Mouse (Mus musculus) lung, embryonic 15.5 days (tissue): ENCODE data around the gene Zbtb39. TPM values are rescaled to one million over a fixed set of nuclear protein-coding genes. Genes with fewer than 3 reads are reported as not detected.

ENCODE experiments used
- ATAC-seq: fragments of 200-750 bp; cut with Nextera tagmentation; 2 replicates; pipeline ENCODE4 v1.8.0; 2017; ENCODE audit warnings: moderate number of reproducible peaks, borderline replicate concordance; ENCODE audit not compliant: low FRiP score, low TSS enrichment; ENCODE audit errors: extremely low read depth
- H3K27ac ChIP-seq: fragments of 300-500 bp; sonication (generic); 2 replicates; pipeline ENCODE4 v1.5.1; 2015; ENCODE audit warnings: moderate library complexity, mild to moderate bottlenecking, inconsistent platforms
- H3K27me3 ChIP-seq: fragments of 300-500 bp; sonication (generic); 2 replicates; pipeline ENCODE4 v1.6.1; 2015; ENCODE audit warnings: inconsistent platforms
- H3K36me3 ChIP-seq: fragments of 300-500 bp; sonication (generic); 2 replicates; pipeline ENCODE4 v1.6.1; 2015; ENCODE audit warnings: inconsistent platforms
- H3K4me1 ChIP-seq: fragments of 300-500 bp; sonication (generic); 2 replicates; pipeline ENCODE4 v1.6.1; 2015; ENCODE audit warnings: inconsistent platforms
- H3K4me2 ChIP-seq: fragments of 300-500 bp; sonication (generic); 2 replicates; pipeline ENCODE4 v1.6.1; 2015; ENCODE audit warnings: inconsistent platforms, mild to moderate bottlenecking, moderate library complexity
- H3K4me3 ChIP-seq: fragments of 300-500 bp; sonication (generic); 2 replicates; pipeline ENCODE4 v1.5.1; 2015; ENCODE audit warnings: mild to moderate bottlenecking, inconsistent platforms
- H3K9ac ChIP-seq: fragments of 300-500 bp; sonication (generic); 2 replicates; pipeline ENCODE4 v1.6.1; 2015; ENCODE audit warnings: inconsistent platforms
- H3K9me3 ChIP-seq: fragments of 300-500 bp; sonication (generic); 2 replicates; pipeline ENCODE4 v1.6.1; 2016; ENCODE audit warnings: inconsistent platforms
- WGBS: fragments of 180-500 bp; shearing (Covaris S2); methylation state at CpG from one replicate; pipeline ENCODE4 v1.1.7; 2015; 5-methylcytosine and 5-hydroxymethylcytosine counted together
- polyA plus RNA-seq: library from polyadenylated mRNA; unstranded; fragments of >200 nt; fragmentation: Nextera tagmentation; extraction: Ambion mirVana; gene quantifications from 2 replicates; pipeline ENCODE4 v1.2.1, GENCODE M21; 2015

Gene Zbtb39
- 2.9 and 3.1 TPM in 2 replicates for polyA plus RNA-seq

DNA sequence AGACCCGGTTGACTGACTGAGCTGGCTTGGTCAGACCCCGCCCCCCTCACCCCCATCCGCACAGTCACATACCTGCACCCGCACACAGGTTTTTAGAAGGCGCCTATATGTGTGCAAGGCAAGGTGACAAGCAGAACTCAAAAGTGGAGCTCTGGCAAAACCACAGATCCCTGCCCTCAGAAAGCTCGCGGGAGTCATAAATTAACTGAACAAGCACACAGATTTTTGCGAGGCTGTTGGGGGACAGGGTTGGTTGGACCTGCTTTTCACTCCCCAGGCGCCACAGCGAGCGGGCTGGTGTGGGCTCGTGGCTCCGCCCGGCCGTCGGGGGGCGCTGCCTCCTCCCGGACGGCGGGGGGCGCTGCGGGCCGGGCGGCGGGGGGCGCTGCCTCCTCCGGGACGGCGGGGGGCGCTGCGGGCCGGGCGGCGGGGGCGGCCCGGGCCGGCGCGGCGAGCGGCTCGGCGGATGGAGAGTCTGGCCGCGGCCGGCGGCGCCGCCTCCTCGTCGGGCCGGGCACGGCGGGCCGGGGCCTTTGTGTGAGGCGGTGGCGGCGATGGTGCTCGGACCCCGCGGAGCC is at the start of gene Zbtb39:
Gene Zbtb39, plus strand, starts transcription at position 456 of the 578 bp plus-strand sequence.
- Histone ChIP-seq H3K4me1 (peaks cover 14% of the 10 kb centered on the region), H3K27ac (peak within 1 kb of the TSS; percentile 79), H3K9me3 (no peaks in the 10 kb centered on the region), H3K4me3 (peak within 1 kb of the TSS; percentile 92), H3K9ac (peak within 1 kb of the TSS; percentile 96), H3K27me3 (no peaks in the 10 kb centered on the region), H3K36me3 (peaks cover 29% of the 10 kb centered on the region), H3K4me2 (peak within 1 kb of the TSS; percentile 58)
- peak; percentile 85 for ATAC-seq
- WGBS: under 1% methylated on average over 42 of the region's 61 CpGs

- 12% methylated on average over 1 of the region's 1 CpGs for WGBS
- Histone ChIP-seq H3K9me3 (no peaks in the 10 kb centered on the region), H3K9ac (no peak overlapping the region), H3K4me3 (no peak overlapping the region), H3K27me3 (no peaks in the 10 kb centered on the region), H3K36me3 (peaks cover 28% of the 10 kb centered on the region), H3K27ac (no peak overlapping the region), H3K4me1 (no peaks in the 10 kb centered on the region), H3K4me2 (no peak overlapping the region)
- ATAC-seq: no peak
These were observed 48.3 kb upstream of the Zbtb39 start for GRCm38 (mm10) chr10:127691053-127691452.

DNA sequence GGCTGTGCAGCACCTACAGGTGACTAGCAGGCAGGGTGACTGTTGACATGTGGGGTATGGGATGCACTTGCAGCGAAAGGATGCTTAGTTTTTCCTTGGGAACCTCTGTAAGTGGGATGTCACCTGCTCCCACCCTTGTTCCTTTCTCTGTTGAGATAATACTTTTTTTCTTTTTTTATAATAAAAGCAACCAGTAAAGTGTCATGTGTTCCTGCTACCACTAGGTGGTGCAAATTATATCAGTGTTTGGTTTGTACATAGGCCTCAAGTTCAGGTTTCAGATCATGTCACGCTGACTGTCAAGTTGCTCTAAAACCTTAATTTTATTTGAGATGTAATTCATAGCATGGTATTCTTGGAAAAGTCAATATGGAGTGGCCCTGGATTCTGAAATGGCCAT is 44.7 kb upstream of the Zbtb39 start:
- 54% methylated on average over 2 of the region's 2 CpGs for WGBS
- H3K27me3 ChIP-seq: no peaks in the 10 kb centered on the region
- no peak for ATAC-seq
- peaks cover 46% of the 10 kb centered on the region for H3K36me3 ChIP-seq
- no peak overlapping the region for H3K9ac ChIP-seq
- H3K4me3 ChIP-seq: no peak overlapping the region
- no peak overlapping the region for H3K4me2 ChIP-seq
- no peak overlapping the region for H3K27ac ChIP-seq
- H3K4me1 ChIP-seq: no peaks in the 10 kb centered on the region
- H3K9me3 ChIP-seq: no peaks in the 10 kb centered on the region

DNA sequence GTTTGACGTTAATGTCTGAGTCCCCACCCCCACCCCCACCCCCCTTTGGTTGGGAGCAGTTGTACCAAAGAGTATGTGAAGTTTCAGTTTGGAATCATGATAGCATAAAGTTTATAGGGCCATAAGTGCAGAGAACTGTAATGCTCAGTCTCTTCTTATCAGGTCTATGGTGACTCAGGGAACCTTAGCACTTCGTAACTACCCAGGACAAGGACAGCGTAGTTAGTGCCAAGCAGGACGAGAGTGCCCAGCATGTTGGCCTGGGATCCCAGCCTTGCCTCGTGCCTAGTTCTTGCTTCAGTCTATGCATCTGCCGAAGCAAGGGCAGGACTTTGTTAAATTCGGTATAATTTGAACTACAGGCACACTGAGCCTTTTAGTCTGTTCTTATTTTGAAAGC is 43.6 kb upstream of the Zbtb39 start:
- no peak for ATAC-seq
- no peak overlapping the region for H3K4me3 ChIP-seq
- no peak overlapping the region for H3K9ac ChIP-seq
- 90% methylated on average over 7 of the region's 7 CpGs for WGBS
- H3K27me3 ChIP-seq: no peaks in the 10 kb centered on the region
- H3K4me1 ChIP-seq: no peaks in the 10 kb centered on the region
- peaks cover 42% of the 10 kb centered on the region for H3K36me3 ChIP-seq
- no peak overlapping the region for H3K4me2 ChIP-seq
- no peaks in the 10 kb centered on the region for H3K9me3 ChIP-seq
- H3K27ac ChIP-seq: no peak overlapping the region

DNA sequence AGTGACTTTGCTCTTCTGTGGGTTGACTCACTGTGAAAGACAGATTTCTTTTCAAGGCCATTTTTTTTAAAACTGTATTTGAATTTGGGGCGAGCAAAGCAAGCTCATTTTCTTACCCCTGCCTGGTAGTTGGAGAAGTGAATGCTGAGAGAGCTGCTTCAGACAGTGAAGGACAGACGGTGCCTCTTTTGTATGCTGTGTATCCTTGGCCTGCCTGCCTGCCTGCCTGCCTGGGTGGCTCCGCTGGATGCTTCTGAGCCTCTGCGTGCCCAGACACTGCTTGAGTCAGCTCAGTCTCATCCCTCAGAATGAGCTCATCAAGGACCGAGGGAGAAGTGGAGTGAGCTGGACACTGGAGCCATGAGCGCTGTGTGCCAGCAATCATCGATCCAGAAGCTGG is 40.4 kb upstream of the Zbtb39 start:
- peaks cover 29% of the 10 kb centered on the region; the same call in 1 of the 2 replicates for H3K36me3 ChIP-seq

DNA sequence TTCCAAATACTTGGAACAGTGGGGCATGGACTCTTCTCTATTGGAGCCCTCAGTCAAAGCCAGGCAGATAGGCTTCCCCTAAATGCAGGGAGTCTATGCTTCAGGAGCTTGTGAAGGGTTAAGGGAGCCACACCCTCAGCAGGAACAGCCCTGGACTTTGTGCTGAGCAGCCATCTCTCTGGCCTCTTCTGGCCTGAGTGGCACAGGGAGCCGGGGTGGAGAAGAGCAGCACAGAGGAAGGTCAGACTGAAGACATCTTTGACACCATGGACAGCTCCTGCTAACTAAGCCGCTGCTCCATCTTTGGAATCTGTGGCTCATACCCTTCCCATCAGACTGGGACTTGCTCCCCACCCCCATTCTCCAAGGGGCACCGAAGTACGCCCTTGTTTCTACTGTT is 36.0 kb upstream of the Zbtb39 start:
- H3K4me1 ChIP-seq: peaks cover 11% of the 10 kb centered on the region; the same call in 1 of the 2 replicates
- H3K9ac ChIP-seq: no peak overlapping the region
- no peaks in the 10 kb centered on the region for H3K9me3 ChIP-seq
- H3K27me3 ChIP-seq: no peaks in the 10 kb centered on the region
- WGBS: 34% methylated on average over 4 of the region's 4 CpGs
- H3K36me3 ChIP-seq: peaks cover 7% of the 10 kb centered on the region; the same call in 1 of the 2 replicates
- no peak overlapping the region for H3K4me3 ChIP-seq
- ATAC-seq: no peak
- H3K4me2 ChIP-seq: no peak overlapping the region
- H3K27ac ChIP-seq: no peak overlapping the region

More for the DNA sequence above, 40.4 kb upstream of the Zbtb39 start:
- ATAC-seq: no peak
- 91% methylated on average over 7 of the region's 7 CpGs for WGBS
- H3K27ac ChIP-seq: no peak overlapping the region
- H3K9ac ChIP-seq: no peak overlapping the region
- H3K4me1 ChIP-seq: no peaks in the 10 kb centered on the region
- no peak overlapping the region for H3K4me3 ChIP-seq
- no peaks in the 10 kb centered on the region for H3K9me3 ChIP-seq
- no peaks in the 10 kb centered on the region for H3K27me3 ChIP-seq
- no peak overlapping the region for H3K4me2 ChIP-seq

GRCm38 (mm10) chr10:127704293-127704692 is 35.0 kb upstream of the Zbtb39 start:
- no peak overlapping the region for H3K9ac ChIP-seq
- WGBS: 44% methylated on average over 2 of the region's 2 CpGs
- no peak overlapping the region for H3K4me3 ChIP-seq
- H3K9me3 ChIP-seq: no peaks in the 10 kb centered on the region
- no peak overlapping the region for H3K27ac ChIP-seq
- peaks cover 11% of the 10 kb centered on the region; the same call in 1 of the 2 replicates for H3K4me1 ChIP-seq
- no peak for ATAC-seq
- H3K36me3 ChIP-seq: peaks cover under 1% of the 10 kb centered on the region; the same call in 1 of the 2 replicates
- no peaks in the 10 kb centered on the region for H3K27me3 ChIP-seq
- no peak overlapping the region for H3K4me2 ChIP-seq

GRCm38 (mm10) chr10:127704766-127705220 is 34.5 kb upstream of the Zbtb39 start, which contains the start of gene Myo1a:
Gene Myo1a (plus strand): TSS chr10:127705170.
- Histone ChIP-seq H3K27ac (no peak within 1 kb of the TSS), H3K27me3 (no peaks in the 10 kb centered on the region), H3K4me3 (no peak within 1 kb of the TSS), H3K9ac (no peak within 1 kb of the TSS), H3K9me3 (no peaks in the 10 kb centered on the region), H3K36me3 (no peaks in the 10 kb centered on the region), H3K4me2 (no peak within 1 kb of the TSS), H3K4me1 (peaks cover 11% of the 10 kb centered on the region; the same call in 1 of the 2 replicates)
- WGBS: 53% methylated on average over 2 of the region's 2 CpGs
- ATAC-seq: no peak

DNA sequence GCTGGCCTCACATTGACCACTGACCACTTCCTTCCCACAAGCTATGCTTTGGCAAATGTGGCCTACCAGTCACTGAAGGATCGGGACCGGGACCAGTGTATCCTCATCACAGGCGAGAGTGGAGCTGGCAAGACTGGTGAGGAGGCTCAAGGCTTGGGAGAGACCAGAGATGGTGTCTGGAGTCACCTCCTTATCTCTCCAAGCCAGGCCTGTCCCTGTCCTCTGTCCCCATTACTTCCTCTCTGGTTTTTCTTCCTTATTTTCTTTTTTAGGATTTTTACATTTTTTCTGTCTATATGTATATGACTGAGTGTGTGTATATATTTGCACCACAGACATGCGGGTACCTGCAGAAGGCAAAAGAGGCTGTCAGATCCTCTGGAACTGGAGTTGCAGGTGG is 33.6 kb upstream of the Zbtb39 start:
- no peak overlapping the region for H3K9ac ChIP-seq
- H3K36me3 ChIP-seq: no peaks in the 10 kb centered on the region
- H3K4me3 ChIP-seq: no peak overlapping the region
- no peaks in the 10 kb centered on the region for H3K27me3 ChIP-seq
- WGBS: 89% methylated on average over 4 of the region's 4 CpGs
- no peaks in the 10 kb centered on the region for H3K9me3 ChIP-seq
- no peak overlapping the region for H3K4me2 ChIP-seq
- H3K27ac ChIP-seq: no peak overlapping the region
- H3K4me1 ChIP-seq: peaks cover 11% of the 10 kb centered on the region; the same call in 1 of the 2 replicates
- ATAC-seq: no peak

DNA sequence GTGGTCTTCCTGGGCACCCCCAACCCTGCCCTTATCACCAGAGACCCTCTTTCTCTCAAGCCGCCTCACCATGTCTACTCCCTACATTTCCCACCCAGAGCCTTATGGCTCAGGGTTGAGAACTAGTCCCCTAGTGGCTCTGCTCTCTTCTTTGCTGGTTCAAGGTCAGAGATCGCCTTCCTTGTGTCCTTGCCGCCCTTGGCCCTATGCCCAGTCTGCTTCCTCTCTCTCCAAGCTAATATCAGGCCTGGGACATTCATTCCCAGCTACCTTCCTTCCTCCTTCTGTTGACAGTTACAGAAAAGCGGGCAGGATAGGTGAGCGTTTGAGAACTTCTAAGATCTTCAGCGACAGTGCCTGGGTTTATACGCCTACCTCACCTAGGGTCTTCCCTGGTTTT is 31.6 kb upstream of the Zbtb39 start:
- Histone ChIP-seq H3K36me3 (no peaks in the 10 kb centered on the region), H3K4me1 (peaks cover 11% of the 10 kb centered on the region; the same call in 1 of the 2 replicates), H3K27me3 (no peaks in the 10 kb centered on the region), H3K9me3 (no peaks in the 10 kb centered on the region), H3K9ac (no peak overlapping the region), H3K4me3 (no peak overlapping the region), H3K4me2 (no peak overlapping the region), H3K27ac (no peak overlapping the region)
- no peak for ATAC-seq
- WGBS: 56% methylated on average over 7 of the region's 7 CpGs

- H3K27ac ChIP-seq: no peak overlapping the region
- H3K4me3 ChIP-seq: no peak overlapping the region
- H3K9me3 ChIP-seq: no peaks in the 10 kb centered on the region
- peaks cover 11% of the 10 kb centered on the region; the same call in 1 of the 2 replicates for H3K4me1 ChIP-seq
- H3K36me3 ChIP-seq: no peaks in the 10 kb centered on the region
- WGBS: 78% methylated on average over 3 of the region's 3 CpGs
- H3K4me2 ChIP-seq: no peak overlapping the region
- H3K9ac ChIP-seq: no peak overlapping the region
- no peak for ATAC-seq
- no peaks in the 10 kb centered on the region for H3K27me3 ChIP-seq
These were observed 30.4 kb upstream of the Zbtb39 start for GRCm38 (mm10) chr10:127708850-127709370.

- Histone ChIP-seq H3K27ac (no peak overlapping the region), H3K4me3 (no peak overlapping the region), H3K36me3 (no peaks in the 10 kb centered on the region), H3K9me3 (no peaks in the 10 kb centered on the region), H3K27me3 (no peaks in the 10 kb centered on the region), H3K4me2 (no peak overlapping the region), H3K4me1 (peaks cover 7% of the 10 kb centered on the region; the same call in 1 of the 2 replicates), H3K9ac (no peak overlapping the region)
- no peak for ATAC-seq
- WGBS: 58% methylated on average over 13 of the region's 13 CpGs
These were observed 29.0 kb upstream of the Zbtb39 start for GRCm38 (mm10) chr10:127710331-127710730.
